Mouse (Mus musculus) mature B cell (primary cell): Measurements from ENCODE around the gene Asb10.

Experiments used
- in situ Hi-C: fragments of 300-500 bp; cut with MboI; formaldehyde crosslinking; loops from 2 replicates; pipeline ENCODE4 v1.14.3; 2019

Asb10 gene

GRCm38 (mm10) chr5:24490413-24490920 is 50.3 kb downstream of the Asb10 start:
- in situ Hi-C loops: no loop called here

GRCm38 (mm10) chr5:24486738-24487137 is 54.0 kb downstream of the Asb10 start:
- in situ Hi-C loops: no loop called here

GRCm38 (mm10) chr5:24486097-24486496 is 54.7 kb downstream of the Asb10 start:
- in situ Hi-C loops: no loop called here

- in situ Hi-C loops: no loop called here
Observed at GRCm38 (mm10) chr5:24484963-24485362, 55.8 kb downstream of the Asb10 start.

DNA sequence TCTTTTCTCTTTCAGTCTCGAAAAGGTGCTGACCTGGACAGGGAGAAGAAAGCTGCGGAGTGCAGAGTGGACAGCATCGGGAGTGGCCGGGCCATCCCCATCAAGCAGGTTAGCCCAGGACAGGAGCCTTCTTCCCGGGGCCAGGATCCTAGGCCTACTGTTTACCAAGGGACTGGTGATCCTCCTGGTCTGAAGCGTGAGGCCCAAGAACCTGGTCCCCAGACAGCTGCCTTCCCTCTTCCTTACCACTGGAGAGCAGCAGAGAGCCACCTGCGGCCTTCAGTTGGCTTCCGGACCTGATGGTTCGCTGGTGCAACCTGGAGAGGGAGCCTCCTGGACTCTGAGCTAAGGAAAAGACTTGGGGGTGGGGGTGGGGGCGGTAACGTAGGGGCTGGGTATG is 57.5 kb downstream of the Asb10 start:
- in situ Hi-C loops: no loop called here
